Mouse (Mus musculus): ENCODE measurements around the gene Rps16.
"Not testable (repeated sequence)": the region's sequence is repeated elsewhere in the genome, so short reads cannot be mapped to it uniquely, and the experiment has no call there.

DNA sequence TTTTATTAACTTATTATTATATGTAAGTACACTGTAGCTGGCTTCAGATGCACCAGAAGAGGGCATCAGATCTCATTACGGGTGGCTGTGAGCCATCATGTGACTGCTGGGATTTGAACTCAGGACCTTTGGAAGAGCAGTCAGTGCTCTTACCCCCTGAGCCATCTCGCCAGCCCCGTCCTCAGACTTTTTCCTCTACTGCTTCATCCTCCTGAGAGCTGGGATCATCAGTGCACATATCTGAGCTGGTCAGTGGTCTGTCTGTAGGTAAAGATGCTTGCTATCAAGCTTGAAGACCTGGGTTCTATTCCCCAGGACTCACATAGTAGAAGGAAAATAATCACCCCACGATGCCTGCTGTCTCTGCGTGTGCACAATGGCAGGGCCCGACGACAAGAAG is 36.9 kb downstream of the Rps16 start:
- not testable (repeated sequence) for TF ChIP-seq MAX (IDR thresholded peaks at IDR 0.05; ENCODE audit: low read depth); POLR2A (IDR thresholded peaks at IDR 0.05; ENCODE audit: insufficient read length, low read depth); POLR2AphosphoS2 (IDR thresholded peaks at IDR 0.05; ENCODE audit: insufficient read length, low read depth); CEBPB (IDR thresholded peaks at IDR 0.05; ENCODE audit: insufficient read depth, poor library complexity, severe bottlenecking); USF1 (IDR thresholded peaks at IDR 0.05; ENCODE audit: low read depth); MYOG (IDR thresholded peaks at IDR 0.05; ENCODE audit: control insufficient read depth in 1 of 3, insufficient read depth in 1 of 3, insufficient read length in 2 of 3, low read depth in 2 of 3); TCF3 (IDR thresholded peaks at IDR 0.05; ENCODE audit: insufficient read length, low read depth)
